Mouse (Mus musculus) olfactory bulb, adult 2 months (tissue): Measurements from ENCODE around the gene Armt1.

Source experiments
- CTCF ChIP-seq: fragments of 200-500 bp; IDR thresholded peaks from 2 replicates; pipeline ENCODE4 v1.5.1; 2012; ENCODE audit warnings: low read depth, mild to moderate bottlenecking, low read length, moderate library complexity; ENCODE audit not compliant: insufficient read depth
- POLR2A ChIP-seq: fragments of 200-500 bp; IDR thresholded peaks from 2 replicates; pipeline ENCODE4 v1.6.1; 2012; ENCODE audit warnings: mild to moderate bottlenecking, low read depth, low read length, moderate library complexity; ENCODE audit not compliant: insufficient read depth

GRCm38 (mm10) chr10:4492045-4492444 is 59.8 kb downstream of the Armt1 start:
- TF ChIP-seq CTCF (no peak), POLR2A (no peak)
